Mouse (Mus musculus) inflammation-experienced regulatory T-cells, adult 6 months (primary cell): ENCODE measurements around the gene Cct3. TPM values are rescaled to one million over a fixed set of nuclear protein-coding genes. Genes with fewer than 3 reads are reported as not detected.
"Not testable (repeated sequence)": the region's sequence is repeated elsewhere in the genome, so short reads cannot be mapped to it uniquely, and the experiment has no call there.

Source experiments
- ATAC-seq: one replicate; pipeline ENCODE4 v1.8.0; 2017
- polyA plus RNA-seq, 3 experiments: library from polyadenylated mRNA; unstranded; fragments of 100-300 nt; shearing (Covaris generic); gene quantifications; one replicate each; pipeline ENCODE4 v1.2.1; 2017

Cct3 gene
- polyA plus RNA-seq: 100 to 1,000 TPM; 157 to 218 (median 188) TPM

GRCm38 (mm10) chr3:88296561-88297318 lies at the start of gene Cct3, which contains the start of gene Tsacc:
Cct3 (plus strand) TSS chr3:88297116.
Tsacc (minus strand) TSS chr3:88296999.
- peak; percentile 89 for ATAC-seq

DNA sequence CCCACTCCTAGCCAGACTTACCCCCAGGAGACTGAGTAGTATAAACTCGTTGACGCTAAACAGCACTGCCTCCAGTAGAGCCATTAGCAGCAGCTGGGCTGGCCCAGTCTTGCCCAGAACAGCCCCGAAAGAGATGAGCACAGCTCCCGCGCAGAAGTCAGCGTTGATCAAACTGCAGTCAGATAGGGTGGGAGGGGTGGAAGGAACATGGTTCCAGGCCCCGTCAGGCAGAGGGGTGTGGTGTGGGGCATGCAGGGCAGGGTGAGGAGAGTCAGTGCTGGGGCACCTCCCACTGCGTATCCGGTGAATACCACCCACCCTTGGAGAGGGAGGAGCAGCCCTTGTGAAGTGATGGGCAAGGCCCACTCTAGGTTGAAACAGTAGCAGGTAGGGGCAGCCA lies 49.2 kb upstream of the Cct3 start:
- ATAC-seq: no peak

DNA sequence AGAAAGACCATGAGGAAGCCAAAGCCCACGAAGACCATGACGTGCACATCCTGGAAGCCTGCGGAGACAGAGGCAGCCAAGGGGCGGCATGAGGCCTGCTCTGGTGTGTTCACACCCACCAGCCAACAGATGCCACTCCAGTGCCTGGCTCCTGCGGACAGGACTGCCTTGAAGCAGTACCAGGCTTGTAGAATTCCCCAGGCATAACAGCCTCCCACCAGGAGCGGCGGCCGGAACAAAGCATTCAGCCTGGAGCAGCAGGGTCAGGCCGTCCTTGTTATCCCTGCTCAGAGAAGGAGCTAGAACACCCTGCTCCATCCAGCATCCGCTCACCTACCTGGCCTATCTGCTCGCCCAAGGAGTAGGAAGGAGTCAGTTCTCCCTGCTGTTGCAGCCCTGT lies 48.5 kb upstream of the Cct3 start:
- no peak for ATAC-seq

- no peak for ATAC-seq
Measured at GRCm38 (mm10) chr3:88252739-88253138, 44.2 kb upstream of the Cct3 start.

- no peak for ATAC-seq
Measured at GRCm38 (mm10) chr3:88254268-88254926, 42.5 kb upstream of the Cct3 start, which contains the start of gene Rhbg. Rhbg (minus strand) TSS chr3:88254709.

DNA sequence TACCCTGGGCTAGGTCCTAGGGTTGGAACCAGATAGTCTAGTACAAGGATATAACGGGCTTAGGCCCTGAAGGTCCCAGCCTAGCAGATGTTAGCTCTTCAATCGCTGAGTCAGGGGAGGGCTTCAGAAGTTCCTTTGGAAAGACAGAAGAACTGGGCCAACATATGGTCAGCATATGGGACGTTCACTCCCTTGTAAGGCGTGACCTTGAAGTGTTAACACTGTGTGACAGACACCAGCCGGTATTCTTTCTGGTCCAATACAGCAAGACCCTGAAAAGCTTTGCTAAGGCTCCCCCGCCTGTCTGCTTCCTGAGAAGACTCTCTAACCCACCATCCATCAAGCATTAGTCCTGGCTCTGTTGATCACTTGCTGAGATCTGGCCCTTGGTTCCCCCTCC lies 41.0 kb upstream of the Cct3 start:
- no peak for ATAC-seq

DNA sequence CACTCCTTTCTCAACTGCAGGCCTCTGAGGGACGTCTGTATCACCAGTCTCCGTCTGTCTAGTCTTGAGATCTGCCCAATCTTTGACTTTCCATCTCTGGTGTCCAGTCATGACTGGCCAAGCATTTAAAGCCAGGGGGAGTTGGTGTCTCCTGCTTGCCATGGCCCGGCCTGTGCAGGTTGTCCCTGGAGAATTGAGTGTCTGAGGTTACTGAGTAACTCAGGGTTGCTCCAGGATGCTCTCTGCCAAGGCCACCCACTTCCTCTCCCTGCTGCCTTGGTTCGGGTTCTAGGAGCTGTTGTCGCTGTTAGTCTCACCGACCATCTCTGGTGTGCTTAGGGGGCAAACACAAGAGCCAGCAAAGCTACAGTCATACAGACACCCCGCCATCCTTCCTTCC lies 40.5 kb upstream of the Cct3 start:
- no peak for ATAC-seq

GRCm38 (mm10) chr3:88262346-88262745 lies 34.6 kb upstream of the Cct3 start:
- ATAC-seq: no peak

DNA sequence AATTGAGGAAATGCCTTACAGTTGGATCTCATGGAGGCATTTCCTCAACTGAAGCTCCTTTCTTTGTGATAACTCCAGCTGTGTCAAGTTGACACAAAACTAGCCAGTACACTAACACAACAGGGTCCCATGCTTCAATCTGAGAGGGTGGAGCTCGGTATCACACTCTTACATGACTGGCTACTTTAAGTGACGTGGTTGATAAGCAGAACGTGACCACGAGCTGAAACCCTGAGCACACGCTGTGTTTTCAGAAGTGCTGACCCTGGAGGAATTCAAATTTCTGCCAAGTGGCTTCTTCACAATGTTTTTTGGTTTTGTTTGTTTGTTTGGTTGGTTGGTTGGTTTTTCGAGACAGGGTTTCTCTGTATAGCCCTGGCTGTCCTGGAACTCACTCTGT lies 28.9 kb upstream of the Cct3 start:
- not testable (repeated sequence) for ATAC-seq

GRCm38 (mm10) chr3:88268991-88269390 lies 27.9 kb upstream of the Cct3 start:
- ATAC-seq: no peak

DNA sequence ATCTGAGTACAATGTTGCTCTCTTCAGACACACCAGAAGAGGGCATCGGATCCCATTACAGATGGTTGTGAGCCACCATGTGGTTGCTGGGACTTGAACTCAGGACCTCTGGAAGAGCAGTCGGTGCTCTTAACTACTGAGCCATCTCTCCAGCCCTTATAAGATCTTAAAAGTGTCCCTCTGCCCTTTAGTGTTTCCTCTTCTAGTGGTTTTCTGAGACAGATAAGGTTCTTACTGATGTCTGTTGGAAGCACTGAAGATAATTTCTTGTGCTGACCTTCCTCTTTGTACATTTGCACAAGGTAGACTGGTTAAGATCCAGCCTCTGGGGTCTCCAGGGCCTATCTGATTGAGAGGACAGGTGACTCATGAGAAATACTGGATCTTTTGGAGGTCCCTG lies 25.6 kb upstream of the Cct3 start:
- not testable (repeated sequence) for ATAC-seq

- ATAC-seq: no peak
Measured at GRCm38 (mm10) chr3:88271859-88272258, 25.1 kb upstream of the Cct3 start.

GRCm38 (mm10) chr3:88274002-88274401 lies 22.9 kb upstream of the Cct3 start:
- ATAC-seq: no peak

DNA sequence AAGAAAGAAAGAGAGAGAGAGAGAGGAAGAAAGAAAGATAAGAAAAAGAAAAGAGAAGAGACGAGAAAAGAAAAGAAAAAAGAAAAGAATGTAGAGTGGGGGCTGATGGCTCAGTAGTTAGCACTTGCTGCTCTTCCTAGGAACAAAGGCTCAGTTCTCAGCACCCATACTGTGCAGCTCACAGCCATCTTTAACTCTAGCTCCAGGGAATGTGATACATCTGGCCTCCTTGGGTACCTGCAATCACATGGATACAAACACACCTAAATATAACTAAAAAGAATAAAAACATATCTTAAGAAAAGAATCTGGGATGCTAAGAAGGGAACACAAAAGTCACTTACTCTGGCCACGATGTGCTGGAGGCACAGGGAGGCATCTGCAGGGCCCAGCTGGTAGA lies 20.8 kb upstream of the Cct3 start:
- ATAC-seq: no peak

DNA sequence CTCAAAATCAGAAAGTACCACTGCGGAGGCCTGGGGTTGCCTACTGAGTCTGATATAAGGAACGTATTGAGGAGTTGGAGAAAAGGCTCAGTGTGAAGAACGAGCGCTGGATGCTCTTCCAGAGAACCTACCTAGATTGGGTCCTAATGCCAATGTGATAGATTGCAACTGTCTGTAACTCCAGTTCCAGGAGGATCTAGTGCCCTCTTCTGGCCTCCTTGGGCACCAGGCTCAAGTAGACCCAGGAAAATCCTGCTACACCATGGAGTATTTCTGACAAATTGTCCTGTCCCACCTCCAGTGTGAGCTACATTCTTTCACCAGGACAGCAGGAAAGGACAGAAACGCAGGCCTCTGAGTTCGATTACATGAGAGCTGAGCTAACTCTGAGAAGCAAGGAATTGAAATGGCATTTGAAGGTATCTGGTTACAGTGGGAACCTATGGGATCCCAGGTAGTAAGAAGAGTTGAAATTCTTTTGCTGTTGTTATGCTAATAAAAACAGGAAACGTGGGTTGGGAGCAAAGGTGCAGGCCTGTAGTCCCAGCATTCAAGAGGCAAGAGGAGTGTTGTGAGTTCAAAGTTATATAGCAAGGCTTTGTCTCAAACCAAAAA lies 20.3 kb upstream of the Cct3 start:
- no peak for ATAC-seq

DNA sequence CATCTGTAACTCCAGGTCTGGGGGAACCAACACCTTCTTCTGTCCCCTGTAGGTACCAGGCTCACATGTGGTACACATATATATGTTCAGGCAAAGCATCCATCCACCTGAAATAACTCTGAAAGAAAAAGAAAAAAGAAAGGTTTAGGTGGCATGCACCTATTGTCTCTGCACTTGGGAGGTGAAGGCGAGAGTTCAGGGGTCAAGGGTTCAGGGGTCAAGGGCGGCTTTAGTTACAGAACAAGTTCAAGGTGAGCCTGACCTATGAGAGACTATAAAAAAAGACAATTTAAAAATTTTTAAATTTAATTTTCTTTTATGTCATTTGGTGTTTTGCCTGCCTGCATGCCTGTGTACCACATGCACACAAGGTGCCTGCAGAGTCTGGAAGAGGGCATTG lies 16.9 kb upstream of the Cct3 start:
- no peak for ATAC-seq

- ATAC-seq: not testable (repeated sequence)
Measured at GRCm38 (mm10) chr3:88281141-88281916, 15.6 kb upstream of the Cct3 start.

DNA sequence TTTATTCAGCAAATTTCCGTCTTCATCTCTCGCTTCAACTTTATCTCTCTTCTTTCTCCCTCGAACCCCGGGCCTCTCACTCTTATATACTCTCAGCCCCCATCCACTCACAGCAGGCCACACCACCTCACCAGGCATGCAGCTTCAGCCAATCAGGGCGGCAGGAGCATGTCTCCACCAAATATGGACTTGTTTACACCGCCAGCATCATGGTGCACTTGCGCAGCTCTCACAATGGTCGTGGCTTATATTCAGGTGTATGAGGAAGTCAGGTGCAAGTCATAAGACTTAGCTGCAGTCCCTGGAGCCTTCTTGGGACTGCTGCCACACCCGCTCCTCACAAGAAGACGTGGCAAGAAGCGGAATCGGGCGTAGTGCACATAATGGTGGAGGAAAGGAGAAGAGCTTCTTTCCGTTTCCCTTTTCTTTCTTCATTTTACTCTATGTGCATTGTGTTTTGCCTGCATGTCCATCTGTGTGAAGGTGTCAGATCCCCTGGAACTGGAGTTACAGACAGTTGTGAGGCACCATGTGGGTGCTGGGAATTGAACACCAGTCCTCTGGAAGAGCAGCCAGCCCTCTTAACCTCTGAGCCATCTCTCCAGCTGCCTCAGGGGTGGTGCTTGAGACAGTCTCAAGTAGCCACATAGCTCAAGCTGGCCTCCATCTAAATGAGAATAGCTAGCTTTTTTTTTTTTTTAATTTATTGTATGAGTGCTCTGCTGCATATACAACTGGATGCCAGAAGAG lies 11.9 kb upstream of the Cct3 start:
- not testable (repeated sequence) for ATAC-seq

- not testable (repeated sequence) for ATAC-seq
Measured at GRCm38 (mm10) chr3:88285565-88285895, 11.4 kb upstream of the Cct3 start.

- ATAC-seq: no peak
Measured at GRCm38 (mm10) chr3:88287110-88287509, 9.8 kb upstream of the Cct3 start, which contains the start of gene Gm38392. Gm38392 (minus strand) TSS chr3:88287210.

DNA sequence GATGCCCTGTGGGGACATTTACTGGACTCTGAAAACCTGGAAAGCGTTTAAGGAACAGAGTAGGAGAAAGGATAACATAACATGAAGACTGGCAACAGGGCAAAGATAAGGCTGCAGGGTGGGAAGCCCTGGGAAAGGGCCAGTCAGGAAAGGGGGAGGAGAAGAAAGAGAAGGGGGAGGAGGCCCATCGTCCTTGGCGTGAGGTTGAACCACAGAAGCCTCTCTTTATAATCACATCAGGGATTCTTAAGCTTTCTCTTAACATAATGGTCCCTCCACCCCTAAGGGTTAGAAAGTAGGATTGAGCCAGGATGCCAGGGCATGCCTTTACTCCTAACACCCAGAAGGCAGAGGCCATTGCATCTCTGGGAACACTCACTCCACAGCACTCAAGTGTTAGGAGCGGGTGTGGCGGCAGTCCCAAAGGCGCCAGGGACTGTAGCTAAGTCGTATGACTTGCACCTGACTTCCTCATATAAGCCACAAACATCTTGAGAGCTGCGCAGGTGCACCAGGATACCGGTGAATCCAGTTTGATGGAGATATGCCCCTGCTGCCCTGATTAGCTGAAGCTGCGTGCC lies 8.7 kb upstream of the Cct3 start:
- ATAC-seq: not testable (repeated sequence)

DNA sequence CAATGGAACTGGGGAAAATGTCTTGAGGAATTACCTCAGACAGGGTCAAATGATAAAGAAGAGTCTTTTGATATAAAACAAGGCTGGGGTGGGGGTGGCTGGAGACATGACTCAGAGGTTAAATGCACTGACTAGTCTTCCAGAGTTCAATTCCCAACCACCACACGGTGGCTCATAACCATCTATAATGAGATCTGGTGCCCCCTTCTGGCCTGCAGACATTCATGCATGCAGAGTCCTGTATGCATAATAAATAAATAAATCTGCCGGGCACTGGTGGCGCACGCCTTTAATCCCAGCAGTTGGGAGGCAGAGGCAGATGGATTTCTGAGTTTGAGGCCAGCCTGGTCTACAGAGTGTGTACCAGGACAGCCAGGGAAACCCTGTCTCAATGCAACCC lies 4.9 kb upstream of the Cct3 start:
- ATAC-seq: no peak
